Mouse (Mus musculus): ENCODE data around the gene Pelp1. TPM values are rescaled to one million over a fixed set of nuclear protein-coding genes. Genes with fewer than 3 reads are reported as not detected.

The Pelp1 gene
- polyA plus RNA-seq (2015; fragmentation: Nextera tagmentation; extraction: Ambion mirVana): 40.1 and 42.1 TPM in 2 replicates

DNA sequence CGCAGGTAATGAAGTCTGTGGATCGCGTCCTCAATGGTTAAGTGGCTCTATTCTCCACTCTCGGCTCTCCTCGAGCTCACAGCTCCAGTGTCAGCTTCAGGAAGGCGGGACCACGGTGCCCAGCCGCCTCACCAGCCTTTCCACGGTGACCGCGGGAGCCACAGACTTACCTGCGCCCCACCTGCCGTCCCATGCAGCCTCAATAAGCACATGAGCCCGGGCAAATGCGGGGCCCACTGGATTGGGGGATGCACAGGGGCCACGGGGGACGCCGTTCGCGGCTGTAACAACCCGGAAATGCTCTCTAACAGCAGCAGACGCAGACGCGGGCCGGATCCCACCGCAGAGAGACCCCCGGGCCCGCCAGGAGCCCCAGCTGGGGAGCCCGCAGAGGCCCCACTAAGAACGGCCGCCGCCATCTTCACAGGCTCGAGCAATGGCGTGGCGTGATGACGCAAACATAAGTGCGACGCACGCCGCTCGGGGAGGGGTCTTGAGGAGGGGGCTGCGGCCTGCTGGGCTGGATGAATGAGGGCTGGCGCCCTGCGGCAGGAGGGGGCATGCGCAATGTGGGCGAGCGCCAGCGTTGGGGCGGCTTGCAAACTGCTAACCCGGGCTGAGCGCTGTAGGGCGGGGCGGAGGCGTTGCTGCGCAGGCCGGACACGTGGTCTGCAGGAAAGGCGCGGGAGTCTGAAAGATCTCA lies at the start of gene Pelp1:
Pelp1 (minus strand) TSS at position 438 of the 703 bp plus-strand sequence.
- H3K4me1 ChIP-seq: peaks cover 23% of the 10 kb centered on the region
- peak within 1 kb of the TSS; percentile 88 for H3K27ac ChIP-seq
- H3K4me2 ChIP-seq: peak within 1 kb of the TSS; percentile 82
- peak; percentile 98 for ATAC-seq (replicated peaks; ENCODE audit: low FRiP score)
- no peaks in the 10 kb centered on the region for H3K9me3 ChIP-seq (replicated peaks)
- under 1% methylated on average over 59 of the region's 59 CpGs for WGBS
- H3K9ac ChIP-seq: peak within 1 kb of the TSS; percentile 99
- no peaks in the 10 kb centered on the region for H3K27me3 ChIP-seq
- H3K4me3 ChIP-seq (replicated peaks): peak within 1 kb of the TSS; percentile 89
- H3K36me3 ChIP-seq: peaks cover 18% of the 10 kb centered on the region

DNA sequence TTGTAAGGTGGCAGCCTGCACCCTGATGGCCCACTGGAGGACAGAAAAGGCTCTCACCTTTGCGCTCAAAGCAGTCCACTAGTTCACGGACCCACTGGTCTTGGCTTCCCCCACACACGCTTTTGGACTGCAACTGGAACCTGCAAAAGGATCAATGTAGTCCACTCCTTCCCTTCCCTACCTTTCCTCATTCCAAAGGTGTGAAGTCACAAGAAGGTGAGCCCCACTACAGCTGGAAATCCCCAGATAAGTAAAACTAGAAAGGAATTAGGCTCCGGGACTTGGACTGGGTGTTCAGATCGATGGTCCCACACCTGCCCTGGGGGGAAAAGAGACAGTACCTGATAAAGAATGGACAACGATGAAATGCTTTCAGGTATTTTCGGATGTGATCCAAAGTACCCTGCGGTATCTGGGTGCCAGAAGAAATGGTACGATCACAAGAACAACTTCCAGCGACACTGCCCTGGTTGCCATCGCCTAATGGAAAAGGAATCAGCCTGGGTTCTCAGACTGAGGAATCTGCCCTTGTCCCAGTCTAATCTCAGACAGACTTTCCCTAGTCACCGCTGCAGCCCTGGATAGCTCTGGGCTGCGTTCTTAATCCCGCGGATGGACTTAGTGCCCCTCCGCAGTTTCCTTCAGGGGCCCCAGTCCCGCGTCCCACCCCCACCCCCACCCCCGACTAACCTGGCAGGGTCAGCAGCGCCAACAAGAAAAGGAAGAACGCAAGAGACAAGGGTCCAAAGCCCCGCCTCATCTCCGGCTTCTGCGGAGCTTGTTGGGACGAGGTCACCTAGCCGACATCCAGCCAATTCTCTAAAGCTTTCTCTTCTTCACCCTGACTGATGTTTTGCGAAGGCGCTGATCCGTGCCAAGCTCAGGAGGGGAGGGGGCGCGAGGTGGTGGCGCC lies 49.1 kb upstream of the Pelp1 start, which contains the start of gene Zmynd15:
Zmynd15 (plus strand) TSS at position 746 of the 913 bp plus-strand sequence.
- WGBS: 17% methylated on average over 32 of the region's 32 CpGs

DNA sequence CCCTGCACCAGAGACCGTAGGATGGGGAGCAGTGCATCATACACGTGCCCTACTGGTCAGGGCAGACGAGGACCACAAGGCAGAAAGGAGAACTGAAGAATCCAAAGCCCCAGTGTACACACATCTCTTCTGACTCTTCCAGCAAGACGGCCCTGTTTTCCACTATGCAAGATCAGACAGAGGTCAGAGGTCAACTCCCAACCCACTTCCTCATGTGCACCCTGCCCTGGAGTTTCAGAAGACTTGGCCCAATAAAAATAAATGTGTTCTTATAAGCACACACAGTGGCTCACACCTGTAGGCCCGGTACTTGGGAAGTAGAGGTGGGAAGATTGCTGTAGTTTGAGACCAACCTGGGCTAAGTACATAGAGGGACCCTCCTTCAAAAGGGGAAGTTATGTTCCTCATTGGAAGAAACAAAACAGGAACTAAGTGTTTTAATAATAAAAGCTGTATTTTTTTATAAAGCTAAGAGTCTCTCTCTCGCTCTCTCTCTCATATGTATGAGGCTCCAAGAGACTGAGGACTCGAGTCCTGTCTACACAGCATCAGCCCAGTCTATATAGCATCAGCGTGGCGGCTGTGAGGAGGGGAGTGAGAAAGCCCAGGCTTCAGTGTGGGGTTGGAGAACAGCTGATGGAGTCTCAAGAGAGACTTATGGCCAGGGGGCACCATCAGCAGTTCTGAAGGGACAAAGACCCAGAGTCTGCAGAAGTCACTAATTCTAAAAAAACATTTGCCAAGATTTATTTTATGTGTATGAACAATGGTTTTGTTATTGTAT lies 43.6 kb upstream of the Pelp1 start:
- peaks cover 8% of the 10 kb centered on the region for H3K36me3 ChIP-seq
- no peaks in the 10 kb centered on the region for H3K9me3 ChIP-seq (replicated peaks)
- ATAC-seq (replicated peaks; ENCODE audit: low FRiP score): no peak
- no peak overlapping the region for H3K4me3 ChIP-seq (replicated peaks)
- peaks cover 21% of the 10 kb centered on the region for H3K4me1 ChIP-seq
- no peak overlapping the region for H3K27ac ChIP-seq
- no peak overlapping the region for H3K9ac ChIP-seq
- peak overlapping the region; percentile 73 for H3K4me2 ChIP-seq
- H3K27me3 ChIP-seq: peaks cover under 1% of the 10 kb centered on the region
- 86% methylated on average over 9 of the region's 9 CpGs for WGBS

More for the DNA sequence above, 49.1 kb upstream of the Pelp1 start, which contains the start of gene Zmynd15:
- Histone ChIP-seq H3K9ac (peak within 1 kb of the TSS; percentile 44), H3K27ac (no peak within 1 kb of the TSS), H3K36me3 (no peaks in the 10 kb centered on the region), H3K9me3 (replicated peaks) (no peaks in the 10 kb centered on the region), H3K27me3 (peaks cover 39% of the 10 kb centered on the region), H3K4me2 (peak within 1 kb of the TSS; percentile 90), H3K4me3 (replicated peaks) (peak within 1 kb of the TSS; percentile 53), H3K4me1 (peaks cover 17% of the 10 kb centered on the region)
- 0 out of 2 replicates have a peak, but pooled peaks have one; percentile 24 for ATAC-seq (replicated peaks; ENCODE audit: low FRiP score)

DNA sequence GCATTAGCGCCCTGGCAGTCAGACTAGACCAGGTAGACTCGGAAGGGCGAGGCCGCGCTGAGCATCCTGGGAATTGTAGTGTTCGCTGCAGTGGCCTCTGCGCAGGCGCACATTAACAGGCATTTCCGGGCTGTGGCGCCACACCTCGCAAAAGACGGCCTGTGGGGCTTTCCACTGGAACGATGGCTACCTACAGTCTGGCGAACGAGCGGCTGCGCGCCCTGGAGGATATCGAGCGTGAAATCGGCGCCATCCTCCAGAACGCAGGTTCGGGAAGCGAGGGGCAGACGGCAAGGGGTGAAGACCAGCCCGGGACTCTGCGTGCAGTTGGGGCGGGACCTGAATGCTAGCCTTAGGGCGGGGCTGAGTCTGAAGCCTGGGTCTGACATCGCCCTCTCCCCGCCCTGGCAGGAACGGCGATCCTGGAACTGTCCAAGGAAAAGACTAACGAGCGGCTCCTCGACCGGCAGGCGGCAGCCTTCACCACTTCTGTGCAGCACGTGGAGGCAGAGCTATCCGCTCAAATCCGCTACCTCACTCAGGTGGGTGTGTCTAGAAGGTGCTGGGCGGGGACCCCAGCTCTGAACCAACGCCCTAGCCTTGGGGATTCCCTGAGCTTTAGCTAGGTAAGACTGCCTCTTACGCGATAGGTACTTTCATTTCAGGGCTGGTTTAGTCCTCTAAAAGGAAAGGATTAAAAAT lies 42.1 kb upstream of the Pelp1 start, which contains the start of gene Med11:
Med11 (plus strand) TSS at position 123 of the 702 bp plus-strand sequence.
- Histone ChIP-seq H3K9me3 (replicated peaks) (no peaks in the 10 kb centered on the region), H3K4me2 (peak within 1 kb of the TSS; percentile 73), H3K9ac (peak within 1 kb of the TSS; percentile 73), H3K27ac (peak within 1 kb of the TSS; percentile 97), H3K4me1 (peaks cover 21% of the 10 kb centered on the region), H3K36me3 (peaks cover 8% of the 10 kb centered on the region), H3K27me3 (no peaks in the 10 kb centered on the region), H3K4me3 (replicated peaks) (peak within 1 kb of the TSS; percentile 64)
- peak; percentile 98 for ATAC-seq (replicated peaks; ENCODE audit: low FRiP score)
- WGBS: under 1% methylated on average over 46 of the region's 46 CpGs

GRCm38 (mm10) chr11:70450926-70451325 lies 41.1 kb upstream of the Pelp1 start:
- no peak overlapping the region for H3K4me3 ChIP-seq (replicated peaks)
- peaks cover 8% of the 10 kb centered on the region for H3K36me3 ChIP-seq
- no peak overlapping the region for H3K27ac ChIP-seq
- no peaks in the 10 kb centered on the region for H3K27me3 ChIP-seq
- no peak for ATAC-seq (replicated peaks; ENCODE audit: low FRiP score)
- H3K4me1 ChIP-seq: peaks cover 21% of the 10 kb centered on the region
- no peak overlapping the region for H3K4me2 ChIP-seq
- 85% methylated on average over 2 of the region's 2 CpGs for WGBS
- no peaks in the 10 kb centered on the region for H3K9me3 ChIP-seq (replicated peaks)
- no peak overlapping the region for H3K9ac ChIP-seq

DNA sequence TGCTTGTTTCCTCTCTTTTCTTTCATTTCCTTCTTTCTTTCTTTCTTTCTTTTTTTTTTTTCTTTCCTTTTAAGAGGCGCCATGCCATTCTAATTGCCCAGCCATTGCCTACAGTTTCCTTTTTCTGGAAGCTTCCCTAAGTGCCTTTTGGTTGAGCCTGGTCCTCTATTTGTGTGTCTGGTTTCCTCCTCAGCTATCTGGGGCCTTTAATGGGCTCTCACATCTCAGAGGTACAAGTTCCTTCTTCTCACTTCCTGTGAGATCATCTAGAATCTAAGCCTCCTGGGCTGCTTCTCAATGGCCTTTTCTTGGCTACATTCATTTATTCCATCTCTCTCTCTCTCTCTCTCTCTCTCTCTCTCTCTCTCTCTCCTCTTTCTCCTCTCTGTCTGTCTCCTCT lies 37.5 kb upstream of the Pelp1 start:
- no peak overlapping the region for H3K9ac ChIP-seq
- no peaks in the 10 kb centered on the region for H3K9me3 ChIP-seq (replicated peaks)
- H3K36me3 ChIP-seq: no peaks in the 10 kb centered on the region

GRCm38 (mm10) chr11:70446756-70447155 lies 36.9 kb upstream of the Pelp1 start:
- WGBS: 59% methylated on average over 3 of the region's 3 CpGs

More for the DNA sequence above, 37.5 kb upstream of the Pelp1 start:
- no peak overlapping the region for H3K27ac ChIP-seq
- 85% methylated on average over 1 of the region's 1 CpGs for WGBS
- no peak for ATAC-seq (replicated peaks; ENCODE audit: low FRiP score)
- no peak overlapping the region for H3K4me2 ChIP-seq
- peaks cover 9% of the 10 kb centered on the region for H3K4me1 ChIP-seq
- no peaks in the 10 kb centered on the region for H3K27me3 ChIP-seq
- no peak overlapping the region for H3K4me3 ChIP-seq (replicated peaks)

DNA sequence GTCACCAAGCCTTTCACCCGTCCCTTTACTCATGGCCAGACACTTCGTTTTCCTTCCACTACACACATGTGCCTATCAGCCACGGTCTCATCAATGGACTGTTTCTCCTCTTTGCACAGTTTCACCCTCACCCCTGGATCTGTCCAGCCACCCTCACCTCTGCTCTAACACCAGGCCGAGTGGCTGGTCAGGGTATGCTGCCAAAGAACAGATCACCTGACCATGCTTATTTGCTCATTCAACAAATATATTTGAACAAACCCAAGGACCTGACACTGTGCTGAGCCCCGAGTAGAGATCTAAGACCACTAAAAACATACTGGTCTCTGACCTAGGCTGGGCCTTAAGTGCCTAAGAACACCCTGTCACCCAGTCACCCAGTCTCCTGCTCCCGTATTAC lies 34.8 kb upstream of the Pelp1 start:
- Histone ChIP-seq H3K27ac (no peak overlapping the region), H3K36me3 (peaks cover 15% of the 10 kb centered on the region), H3K9me3 (replicated peaks) (no peaks in the 10 kb centered on the region), H3K9ac (no peak overlapping the region), H3K4me1 (no peaks in the 10 kb centered on the region), H3K4me2 (no peak overlapping the region), H3K27me3 (no peaks in the 10 kb centered on the region), H3K4me3 (replicated peaks) (no peak overlapping the region)
- 73% methylated on average over 6 of the region's 6 CpGs for WGBS
- ATAC-seq (replicated peaks; ENCODE audit: low FRiP score): no peak

More at GRCm38 (mm10) chr11:70446756-70447155, 36.9 kb upstream of the Pelp1 start:
- Histone ChIP-seq H3K9me3 (replicated peaks) (no peaks in the 10 kb centered on the region), H3K4me2 (no peak overlapping the region), H3K36me3 (no peaks in the 10 kb centered on the region), H3K27ac (no peak overlapping the region), H3K27me3 (no peaks in the 10 kb centered on the region), H3K4me1 (0 out of 2 replicates have a peak, but pooled peaks cover 7% of the 10 kb centered on the region), H3K9ac (no peak overlapping the region), H3K4me3 (replicated peaks) (no peak overlapping the region)
- ATAC-seq (replicated peaks; ENCODE audit: low FRiP score): no peak

GRCm38 (mm10) chr11:70443964-70444363 lies 34.1 kb upstream of the Pelp1 start:
- Histone ChIP-seq H3K27ac (no peak overlapping the region), H3K36me3 (peaks cover 22% of the 10 kb centered on the region), H3K4me2 (no peak overlapping the region), H3K4me1 (no peaks in the 10 kb centered on the region), H3K9me3 (replicated peaks) (no peaks in the 10 kb centered on the region), H3K9ac (no peak overlapping the region), H3K4me3 (replicated peaks) (no peak overlapping the region), H3K27me3 (no peaks in the 10 kb centered on the region)
- ATAC-seq (replicated peaks; ENCODE audit: low FRiP score): no peak
- 90% methylated on average over 3 of the region's 3 CpGs for WGBS

DNA sequence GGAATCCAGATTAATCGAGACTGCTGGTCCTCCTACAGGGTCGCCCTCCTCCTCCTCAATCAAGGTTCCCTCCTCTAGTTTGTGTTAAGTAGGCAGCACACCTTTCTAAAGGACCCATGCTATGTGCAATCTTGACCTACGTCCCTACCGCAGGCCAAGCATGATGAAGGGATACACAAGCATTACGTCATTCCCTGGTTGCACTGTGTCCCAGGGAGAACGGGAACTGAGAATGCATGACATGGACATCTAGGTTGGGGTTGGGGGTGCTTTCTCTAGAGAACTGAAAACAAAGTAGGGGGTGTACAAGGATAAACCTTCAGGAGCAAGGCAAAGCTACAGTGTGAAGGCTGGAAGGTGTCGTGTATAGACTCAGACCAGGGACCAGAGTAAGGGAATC lies 32.1 kb upstream of the Pelp1 start:
- Histone ChIP-seq H3K27me3 (no peaks in the 10 kb centered on the region), H3K27ac (no peak overlapping the region), H3K36me3 (peaks cover 43% of the 10 kb centered on the region), H3K9ac (no peak overlapping the region), H3K4me1 (no peaks in the 10 kb centered on the region), H3K4me2 (no peak overlapping the region), H3K4me3 (replicated peaks) (no peak overlapping the region), H3K9me3 (replicated peaks) (no peaks in the 10 kb centered on the region)
- 89% methylated on average over 7 of the region's 7 CpGs for WGBS
- no peak for ATAC-seq (replicated peaks; ENCODE audit: low FRiP score)

DNA sequence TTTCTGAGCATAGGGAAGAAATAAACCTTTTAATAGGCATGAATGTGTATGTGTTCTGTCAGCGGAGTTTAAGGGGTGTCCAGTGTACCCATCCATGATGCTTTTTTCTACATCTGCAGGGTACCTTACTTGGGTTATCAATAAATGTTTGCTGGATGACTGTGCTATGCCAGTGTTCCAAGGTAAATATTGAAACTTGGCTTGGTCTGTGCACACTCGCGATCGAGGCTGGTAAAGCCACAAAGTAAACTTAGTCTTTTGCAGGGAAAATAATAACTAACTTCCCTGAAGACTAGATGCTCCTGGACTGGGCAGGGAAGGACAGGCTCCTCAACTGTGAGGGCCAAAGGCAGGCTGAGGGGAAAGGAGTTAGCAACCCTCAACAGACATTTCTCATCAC lies 30.8 kb upstream of the Pelp1 start:
- 87% methylated on average over 4 of the region's 4 CpGs for WGBS
- Histone ChIP-seq H3K4me3 (replicated peaks) (no peak overlapping the region), H3K4me1 (no peaks in the 10 kb centered on the region), H3K27ac (no peak overlapping the region), H3K9me3 (replicated peaks) (no peaks in the 10 kb centered on the region), H3K27me3 (no peaks in the 10 kb centered on the region), H3K36me3 (peaks cover 51% of the 10 kb centered on the region), H3K4me2 (no peak overlapping the region), H3K9ac (no peak overlapping the region)
- ATAC-seq (replicated peaks; ENCODE audit: low FRiP score): no peak
